17 mouse cellular contexts compared by ENCODE assay signal in the genomic region with DNA sequence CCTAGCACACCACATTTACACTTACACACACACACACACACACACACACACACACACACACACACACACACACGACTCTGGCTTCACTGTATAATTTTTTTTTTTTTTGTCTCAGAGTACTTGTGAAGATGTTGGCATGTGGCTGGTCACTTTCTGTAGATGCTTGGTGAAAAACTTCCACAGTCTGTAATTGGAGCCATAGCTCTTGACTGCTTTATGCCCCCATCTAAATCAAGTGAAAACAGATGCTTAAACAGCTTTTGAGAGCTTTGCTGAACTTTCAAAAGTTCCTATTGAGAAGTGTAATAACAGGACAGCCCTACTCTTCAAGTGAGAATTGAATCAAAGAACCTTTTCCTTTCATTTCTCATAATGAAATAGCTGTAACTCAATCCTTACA.
"Had no signal": no experiment of that assay in that cellular context is flagged by ENCODE, and none has a peak within 500 bp of the region (broad histone marks: within the 10 kb centered on the region; RNA-seq: fewer than 3 reads in every experiment).

No protein-coding gene starts in this region.

- H3K27me3 ChIP-seq: limb, embryonic 15.5 days; liver, embryonic 12.5 days; midbrain, embryonic 13.5 days; neural tube, embryonic 15.5 days had no signal

- ATAC-seq: liver, embryonic 12.5 days; midbrain, embryonic 13.5 days had no signal

- H3K4me1 ChIP-seq: limb, embryonic 15.5 days; liver, embryonic 12.5 days; midbrain, embryonic 13.5 days; neural tube, embryonic 15.5 days had no signal

- H3K27ac ChIP-seq: limb, embryonic 15.5 days; liver, embryonic 12.5 days; midbrain, embryonic 13.5 days; neural tube, embryonic 15.5 days had no signal

- DNase-seq: kidney, adult 11 months; kidney, adult 9 months; kidney, postnatal 25 days; layer of hippocampus, adult 9-11 months; layer of hippocampus, postnatal 36 days; lung, embryonic 14.5 days; lung, postnatal 10 days; lung, postnatal 4 days; right cerebral cortex, postnatal 4 days; spleen, adult 18-20 months; thymus, adult 18-20 months; thymus, postnatal 14 days had no signal

- H3K9ac ChIP-seq: limb, embryonic 15.5 days; liver, embryonic 12.5 days; lung, embryonic 14.5 days; midbrain, embryonic 13.5 days; neural tube, embryonic 15.5 days had no signal

- H3K36me3 ChIP-seq: limb, embryonic 15.5 days; liver, embryonic 12.5 days; midbrain, embryonic 13.5 days; neural tube, embryonic 15.5 days had no signal

- H3K9me3 ChIP-seq: limb, embryonic 15.5 days; liver, embryonic 12.5 days; midbrain, embryonic 13.5 days; neural tube, embryonic 15.5 days had no signal

- H3K4me2 ChIP-seq: limb, embryonic 15.5 days; liver, embryonic 12.5 days; lung, embryonic 14.5 days; midbrain, embryonic 13.5 days; neural tube, embryonic 15.5 days had no signal

- H3K4me3 ChIP-seq: limb, embryonic 15.5 days; liver, embryonic 12.5 days; midbrain, embryonic 13.5 days; myocyte; neural tube, embryonic 15.5 days had no signal
